Mouse (Mus musculus): ENCODE results near the gene Lin52. TPM values are rescaled to one million over a fixed set of nuclear protein-coding genes. Genes with fewer than 3 reads are reported as not detected.

Lin52 gene
- polyA plus RNA-seq, 1 experiment from 2014 or later = 12.7 TPM

DNA sequence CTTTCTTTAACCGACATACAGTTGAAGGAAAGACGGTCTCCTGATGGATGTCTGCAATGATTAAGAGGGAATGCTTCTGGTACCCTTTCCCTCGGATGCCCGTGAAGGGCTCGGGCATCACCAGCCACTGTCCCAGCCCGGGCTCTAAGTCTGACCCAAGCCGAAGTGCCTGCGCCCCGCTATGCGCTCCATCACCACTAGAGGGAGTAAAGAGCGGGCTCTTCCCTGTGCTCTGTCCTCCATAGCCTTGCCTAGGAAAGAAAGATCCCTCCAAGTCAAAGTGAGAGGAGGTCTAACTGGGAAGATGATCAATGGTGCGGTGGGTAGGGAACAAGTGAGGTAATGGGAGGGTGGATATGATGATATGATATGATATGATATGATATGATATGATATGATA, 94.8 kb downstream of the Lin52 start:
- Histone ChIP-seq H3K4me3 (replicated peaks) (no peak overlapping the region), H3K4me1 (replicated peaks) (no peaks in the 10 kb centered on the region), H3K27me3 (peaks cover 4% of the 10 kb centered on the region; the same call in 1 of the 2 replicates), H3K4me2 (no peak overlapping the region), H3K27ac (no peak overlapping the region), H3K9ac (no peak overlapping the region), H3K36me3 (no peaks in the 10 kb centered on the region), H3K9me3 (replicated peaks) (no peaks in the 10 kb centered on the region)
- peak; percentile 31 for DNase-seq
- 4% methylated on average over 12 of the region's 12 CpGs for WGBS (ENCODE audit: insufficient replicate concordance)
- ATAC-seq (ENCODE audit: low read depth) = peak; percentile 61; the same call in 1 of the 2 replicates

DNA sequence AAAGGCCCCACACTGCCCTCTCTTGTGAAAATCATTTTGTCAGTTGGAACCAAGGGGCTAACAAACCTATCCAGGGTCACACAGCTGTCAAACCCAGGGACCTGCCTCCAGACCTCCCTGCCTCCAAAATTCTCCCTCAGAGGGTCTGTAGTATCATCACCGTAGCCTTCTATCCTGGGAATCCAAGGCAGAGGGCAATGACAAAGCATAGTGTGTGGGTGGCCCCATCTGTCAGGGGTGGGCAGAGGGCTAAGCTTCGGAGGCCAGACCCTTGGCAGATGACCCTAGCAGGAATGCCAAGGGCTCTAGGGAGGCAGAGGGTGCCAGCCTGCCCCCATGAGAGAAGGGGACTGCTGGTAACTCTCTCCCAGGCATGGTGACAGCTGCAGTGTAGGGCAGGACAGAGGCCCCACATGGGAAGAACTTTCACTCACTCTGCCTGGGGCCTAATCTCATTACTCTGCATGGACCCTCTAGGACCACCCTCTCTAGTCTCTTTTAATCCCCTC, 95.4 kb downstream of the Lin52 start:
- Histone ChIP-seq H3K9me3 (replicated peaks) (no peaks in the 10 kb centered on the region), H3K36me3 (no peaks in the 10 kb centered on the region), H3K4me3 (replicated peaks) (no peak overlapping the region), H3K27ac (no peak overlapping the region), H3K4me2 (no peak overlapping the region), H3K27me3 (peaks cover 4% of the 10 kb centered on the region; the same call in 1 of the 2 replicates), H3K9ac (no peak overlapping the region), H3K4me1 (replicated peaks) (no peaks in the 10 kb centered on the region)
- no peak for ATAC-seq (ENCODE audit: low read depth)
- WGBS (ENCODE audit: insufficient replicate concordance) = 64% methylated on average over 2 of the region's 2 CpGs
- no peak for DNase-seq

DNA sequence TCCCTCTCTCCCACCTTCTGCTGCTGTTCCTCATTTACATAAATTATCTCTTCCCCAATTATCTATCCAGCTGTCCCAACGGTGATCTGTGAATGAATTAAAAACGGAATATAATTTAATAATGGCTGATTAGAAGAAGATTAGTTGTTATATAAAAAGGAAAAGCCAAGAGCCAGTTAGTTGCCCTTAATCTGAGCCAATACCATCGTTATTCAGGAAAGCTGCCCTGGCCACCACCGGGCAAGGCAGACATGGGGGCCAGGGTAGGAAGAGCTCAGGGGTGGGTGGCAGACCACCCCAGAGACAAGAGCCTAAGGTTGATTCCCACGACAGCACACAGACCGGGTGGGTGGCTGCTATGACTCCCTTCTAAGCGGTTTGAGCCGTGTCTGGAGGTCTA, 97.0 kb downstream of the Lin52 start:
- ATAC-seq (ENCODE audit: low read depth) = no peak
- 52% methylated on average over 8 of the region's 8 CpGs for WGBS (ENCODE audit: insufficient replicate concordance)
- Histone ChIP-seq H3K4me1 (replicated peaks) (no peaks in the 10 kb centered on the region), H3K27ac (no peak overlapping the region), H3K4me3 (replicated peaks) (no peak overlapping the region), H3K9me3 (replicated peaks) (no peaks in the 10 kb centered on the region), H3K4me2 (no peak overlapping the region), H3K27me3 (peaks cover 4% of the 10 kb centered on the region; the same call in 1 of the 2 replicates), H3K9ac (no peak overlapping the region), H3K36me3 (no peaks in the 10 kb centered on the region)
- no peak for DNase-seq

DNA sequence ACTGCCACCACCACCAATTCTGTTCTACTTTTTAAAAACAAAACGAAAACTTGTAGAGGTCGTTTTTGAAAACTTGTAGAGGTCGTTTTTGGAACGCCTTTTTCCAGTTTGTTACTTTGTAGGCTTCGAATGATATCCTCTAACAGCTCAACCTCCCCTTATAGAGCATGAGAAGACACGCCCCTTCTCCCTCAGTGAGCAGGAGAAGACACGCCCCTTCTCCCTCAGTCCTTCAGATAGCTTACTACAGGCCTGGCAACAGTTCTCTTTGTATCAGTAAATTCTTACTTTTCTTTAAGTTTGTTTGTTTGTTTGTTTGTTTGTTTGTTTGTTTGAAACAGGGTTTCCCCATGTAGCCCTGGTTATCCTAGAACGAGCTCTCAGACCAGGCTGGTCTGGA, 104.0 kb downstream of the Lin52 start:
- Histone ChIP-seq H3K4me3 (replicated peaks) (no peak overlapping the region), H3K9ac (no peak overlapping the region), H3K27me3 (no peaks in the 10 kb centered on the region), H3K27ac (no peak overlapping the region), H3K4me1 (replicated peaks) (no peaks in the 10 kb centered on the region), H3K9me3 (replicated peaks) (no peaks in the 10 kb centered on the region), H3K36me3 (no peaks in the 10 kb centered on the region), H3K4me2 (no peak overlapping the region)
- 46% methylated on average over 8 of the region's 8 CpGs for WGBS (ENCODE audit: insufficient replicate concordance)
- no peak for ATAC-seq (ENCODE audit: low read depth)
- no peak for DNase-seq

DNA sequence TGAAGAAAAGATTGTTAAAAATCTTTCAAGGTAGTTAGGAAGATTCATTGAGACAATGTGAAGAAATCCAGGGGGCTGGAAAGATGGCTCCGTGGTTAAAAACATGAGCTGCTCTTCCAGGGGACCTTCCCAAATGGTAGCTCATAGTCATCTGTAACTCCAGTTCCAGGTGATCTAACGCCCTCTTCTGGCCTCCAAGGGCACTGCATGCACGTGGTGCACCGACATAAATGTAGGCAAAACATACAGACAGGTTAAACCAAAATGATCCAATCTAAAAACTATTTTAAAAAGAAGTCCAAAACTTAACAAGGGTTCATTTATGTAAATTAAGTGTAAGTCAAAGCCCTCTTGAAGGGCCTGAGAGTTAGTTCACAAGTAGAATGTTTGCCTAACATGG, 111.3 kb downstream of the Lin52 start:
- 39% methylated on average over 4 of the region's 4 CpGs for WGBS (ENCODE audit: insufficient replicate concordance)
- no peaks in the 10 kb centered on the region for H3K36me3 ChIP-seq
- H3K27ac ChIP-seq = no peak overlapping the region
- H3K9ac ChIP-seq = no peak overlapping the region
- no peak overlapping the region for H3K4me3 ChIP-seq (replicated peaks)
- H3K9me3 ChIP-seq (replicated peaks) = no peaks in the 10 kb centered on the region
- no peaks in the 10 kb centered on the region for H3K4me1 ChIP-seq (replicated peaks)
- DNase-seq = no peak
- ATAC-seq (ENCODE audit: low read depth) = no peak
- H3K4me2 ChIP-seq = no peak overlapping the region
- peaks cover 38% of the 10 kb centered on the region for H3K27me3 ChIP-seq

DNA sequence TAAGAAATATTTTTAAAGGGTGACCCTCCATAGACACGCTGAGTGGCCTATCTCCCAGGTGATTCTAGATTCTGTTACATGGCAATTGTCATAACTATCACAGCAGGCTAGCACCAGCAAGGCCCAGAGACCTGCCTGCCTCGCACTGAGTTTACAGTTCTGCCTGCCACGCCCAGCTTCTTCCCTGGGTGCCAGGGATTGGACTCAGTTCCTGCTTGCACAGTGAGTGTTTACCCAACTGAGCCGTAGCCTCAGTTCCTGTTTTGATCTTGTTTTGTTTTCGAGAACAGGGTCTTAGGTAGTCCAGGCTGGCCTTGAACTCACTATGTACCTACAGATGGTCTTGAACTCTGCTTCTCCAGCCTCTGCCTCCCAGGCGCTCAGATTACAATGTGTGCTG, 116.4 kb downstream of the Lin52 start:
- no peaks in the 10 kb centered on the region for H3K9me3 ChIP-seq (replicated peaks)
- DNase-seq = no peak
- H3K9ac ChIP-seq = no peak overlapping the region
- peaks cover 88% of the 10 kb centered on the region for H3K27me3 ChIP-seq
- no peaks in the 10 kb centered on the region for H3K4me1 ChIP-seq (replicated peaks)
- no peak overlapping the region for H3K4me3 ChIP-seq (replicated peaks)
- 50% methylated on average over 6 of the region's 6 CpGs for WGBS (ENCODE audit: insufficient replicate concordance)
- H3K36me3 ChIP-seq = no peaks in the 10 kb centered on the region
- H3K27ac ChIP-seq = no peak overlapping the region
- no peak for ATAC-seq (ENCODE audit: low read depth)
- no peak overlapping the region for H3K4me2 ChIP-seq

DNA sequence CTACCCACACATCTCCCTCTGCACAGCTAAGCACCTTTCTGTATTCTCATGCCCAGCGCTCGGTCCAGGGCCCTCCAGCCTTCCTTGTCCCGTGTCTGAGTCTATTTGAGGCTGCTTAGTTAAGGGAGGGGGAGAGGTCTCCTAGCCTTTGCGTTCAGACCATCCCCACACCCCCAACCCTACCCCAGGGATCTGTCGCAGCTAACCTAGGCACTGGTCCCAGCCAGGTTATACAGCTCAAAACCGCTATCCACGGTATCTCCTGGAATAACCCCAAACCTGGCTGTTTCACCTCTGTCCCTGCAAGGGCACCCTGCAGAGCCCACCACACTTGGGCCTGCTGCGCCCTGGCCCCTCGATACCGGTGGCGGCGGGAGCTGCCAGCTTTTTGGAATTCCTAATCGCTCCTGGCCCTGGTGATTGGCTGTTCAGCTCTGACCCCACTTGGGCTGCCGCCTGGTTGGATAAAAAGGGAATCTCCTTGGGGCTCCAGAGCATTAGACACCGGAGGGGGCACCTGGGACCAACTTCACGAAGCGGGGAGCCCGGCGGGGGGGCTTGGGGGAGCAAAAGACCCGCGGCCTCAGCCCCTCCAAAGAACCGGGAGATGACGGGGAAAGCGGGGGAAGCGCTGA, 118.2 kb downstream of the Lin52 start, which contains the start of gene Vsx2:
Gene Vsx2 (plus strand): TSS at position 427 of the 635 bp plus-strand sequence.
- DNase-seq = no peak
- ATAC-seq (ENCODE audit: low read depth) = no peak
- H3K4me2 ChIP-seq = no peak within 1 kb of the TSS

DNA sequence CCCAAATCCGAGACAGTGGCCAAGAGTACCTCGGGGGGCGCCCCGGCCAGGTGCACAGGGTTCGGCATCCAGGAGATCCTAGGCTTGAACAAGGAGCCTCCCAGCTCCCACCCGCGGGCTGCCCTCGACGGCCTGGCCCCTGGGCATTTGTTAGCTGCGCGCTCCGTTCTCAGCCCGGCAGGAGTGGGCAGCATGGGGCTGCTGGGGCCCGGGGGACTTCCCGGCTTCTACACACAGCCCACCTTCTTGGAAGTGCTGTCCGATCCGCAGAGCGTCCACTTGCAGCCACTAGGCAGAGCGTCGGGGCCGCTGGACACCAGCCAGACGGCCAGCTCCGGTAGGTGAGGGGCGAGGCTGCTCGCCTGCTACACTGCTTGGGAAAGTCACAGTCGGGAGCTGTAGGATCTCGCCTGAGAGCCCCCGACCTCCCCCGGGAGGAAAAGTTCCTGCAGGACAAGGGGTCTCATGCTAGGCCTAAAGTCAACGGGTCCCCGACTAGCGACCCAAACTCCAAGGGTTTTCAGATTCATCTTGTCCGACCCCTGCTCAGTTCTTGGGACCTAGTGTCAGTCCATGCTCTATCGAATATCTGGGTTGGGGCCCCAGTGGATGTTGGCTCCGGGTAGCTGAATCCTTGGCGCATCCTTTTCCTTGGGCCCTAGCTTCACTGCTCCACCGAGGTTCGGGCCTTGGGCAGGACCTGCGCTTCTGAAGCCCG, 118.9 kb downstream of the Lin52 start:
- Histone ChIP-seq H3K4me1 (replicated peaks) (no peaks in the 10 kb centered on the region), H3K36me3 (no peaks in the 10 kb centered on the region), H3K27ac (no peak overlapping the region), H3K4me3 (replicated peaks) (no peak overlapping the region; the same call in 1 of the 2 replicates), H3K4me2 (no peak overlapping the region), H3K9me3 (replicated peaks) (no peaks in the 10 kb centered on the region), H3K9ac (no peak overlapping the region), H3K27me3 (peaks cover 93% of the 10 kb centered on the region)
- ATAC-seq (ENCODE audit: low read depth) (no peak), DNase-seq (no peak)
- WGBS (ENCODE audit: insufficient replicate concordance) = 2% methylated on average over 40 of the region's 40 CpGs

More for the DNA sequence above, 118.2 kb downstream of the Lin52 start, which contains the start of gene Vsx2:
- no peak within 1 kb of the TSS; the same call in 1 of the 2 replicates for H3K4me3 ChIP-seq (replicated peaks)
- H3K9me3 ChIP-seq (replicated peaks) = no peaks in the 10 kb centered on the region
- no peak within 1 kb of the TSS for H3K27ac ChIP-seq
- H3K9ac ChIP-seq = no peak within 1 kb of the TSS
- whole genome bisulfite sequencing (ENCODE audit: insufficient replicate concordance) = 7% methylated on average over 25 of the region's 25 CpGs
- no peaks in the 10 kb centered on the region for H3K36me3 ChIP-seq
- no peaks in the 10 kb centered on the region for H3K4me1 ChIP-seq (replicated peaks)
- peaks cover 92% of the 10 kb centered on the region for H3K27me3 ChIP-seq

DNA sequence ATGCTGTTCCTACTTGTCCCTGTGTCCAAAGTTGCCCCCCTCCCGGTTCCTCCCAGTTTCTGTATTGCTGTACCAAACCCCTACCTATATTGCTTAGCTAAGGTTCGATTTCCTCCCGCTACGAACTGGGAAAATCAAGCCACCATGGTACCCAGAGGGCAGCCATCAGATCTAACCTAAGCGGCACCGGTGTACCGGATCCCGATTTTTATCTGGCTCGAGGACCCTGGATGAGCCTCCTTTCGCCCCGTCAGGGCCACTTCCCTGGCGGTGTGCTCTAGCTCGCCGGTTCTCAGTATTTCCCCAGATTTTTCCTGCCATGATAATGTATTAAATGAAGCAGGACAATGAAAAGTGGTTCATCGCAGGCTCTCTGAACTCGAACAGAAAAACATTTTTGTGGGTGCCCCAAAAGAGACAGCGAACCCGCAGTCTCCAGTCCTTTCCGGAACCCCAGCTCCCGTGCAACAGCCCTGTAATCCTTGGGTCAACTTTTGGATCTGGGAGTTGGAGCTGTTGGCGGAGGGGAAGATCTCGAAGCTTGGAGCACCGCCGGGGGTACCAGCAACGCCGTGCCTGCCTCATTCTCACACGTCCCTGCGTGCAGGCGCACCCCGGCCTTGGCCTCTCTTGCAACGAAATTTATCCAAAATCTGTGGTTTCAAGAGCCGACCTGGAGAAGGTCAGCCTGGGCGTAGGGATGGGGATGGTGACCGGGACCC, 119.6 kb downstream of the Lin52 start:
- Histone ChIP-seq H3K27ac (no peak overlapping the region), H3K4me2 (no peak overlapping the region), H3K4me3 (replicated peaks) (no peak overlapping the region), H3K36me3 (no peaks in the 10 kb centered on the region), H3K4me1 (replicated peaks) (no peaks in the 10 kb centered on the region), H3K27me3 (peaks cover 97% of the 10 kb centered on the region), H3K9ac (no peak overlapping the region), H3K9me3 (replicated peaks) (no peaks in the 10 kb centered on the region)
- ATAC-seq (ENCODE audit: low read depth) (no peak), DNase-seq (no peak)
- WGBS (ENCODE audit: insufficient replicate concordance) = 3% methylated on average over 34 of the region's 34 CpGs

DNA sequence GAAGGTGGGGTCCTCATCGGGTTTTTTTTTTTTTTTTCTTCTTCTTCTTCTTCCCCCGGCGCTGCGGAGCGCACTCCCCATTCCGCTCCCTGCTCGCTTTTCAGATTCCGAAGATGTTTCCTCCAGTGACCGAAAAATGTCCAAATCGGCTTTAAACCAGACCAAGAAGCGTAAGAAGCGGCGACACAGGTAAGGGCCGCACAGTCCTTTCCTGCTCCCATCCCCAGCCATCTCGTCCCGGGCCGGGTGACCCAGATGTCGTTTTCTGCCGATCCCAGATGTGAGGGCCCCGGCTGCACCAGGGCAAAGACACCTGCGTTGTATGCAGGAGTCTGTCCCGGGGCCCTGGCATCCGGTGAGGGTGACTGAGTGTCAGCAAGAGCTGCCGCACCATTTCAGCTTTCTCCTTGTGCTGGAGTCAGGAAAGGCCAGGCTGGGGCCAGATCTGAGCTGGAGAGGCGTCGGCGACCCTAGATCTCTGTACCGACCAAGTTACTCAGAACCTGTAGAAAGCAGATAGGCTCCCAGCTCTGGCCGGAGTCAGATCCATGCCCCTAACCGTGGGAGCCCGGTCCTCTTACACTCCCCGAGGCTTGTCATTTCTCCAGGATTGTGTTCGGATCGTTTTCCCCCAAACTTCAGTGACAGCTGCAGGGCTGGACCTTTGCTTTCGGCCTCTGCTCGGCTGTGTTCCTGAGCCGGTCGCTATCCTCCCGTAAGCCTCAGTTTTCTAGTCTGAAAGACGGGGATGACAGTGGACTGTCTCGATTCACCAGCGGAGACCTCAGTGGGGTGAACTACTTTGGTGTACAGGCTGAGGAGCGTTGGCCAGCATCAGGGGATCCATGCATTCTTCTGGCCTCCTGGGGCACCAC, 120.5 kb downstream of the Lin52 start:
- 3% methylated on average over 43 of the region's 43 CpGs for WGBS (ENCODE audit: insufficient replicate concordance)
- no peaks in the 10 kb centered on the region for H3K9me3 ChIP-seq (replicated peaks)
- H3K4me2 ChIP-seq = no peak overlapping the region
- H3K27ac ChIP-seq = no peak overlapping the region
- peaks cover 90% of the 10 kb centered on the region for H3K27me3 ChIP-seq
- ATAC-seq (ENCODE audit: low read depth) = no peak
- H3K36me3 ChIP-seq = no peaks in the 10 kb centered on the region
- no peak for DNase-seq
- H3K9ac ChIP-seq = no peak overlapping the region
- H3K4me1 ChIP-seq (replicated peaks) = no peaks in the 10 kb centered on the region
- no peak overlapping the region for H3K4me3 ChIP-seq (replicated peaks)
